Mouse (Mus musculus): ENCODE measurements around the gene Xrcc5.

Xrcc5 gene

DNA sequence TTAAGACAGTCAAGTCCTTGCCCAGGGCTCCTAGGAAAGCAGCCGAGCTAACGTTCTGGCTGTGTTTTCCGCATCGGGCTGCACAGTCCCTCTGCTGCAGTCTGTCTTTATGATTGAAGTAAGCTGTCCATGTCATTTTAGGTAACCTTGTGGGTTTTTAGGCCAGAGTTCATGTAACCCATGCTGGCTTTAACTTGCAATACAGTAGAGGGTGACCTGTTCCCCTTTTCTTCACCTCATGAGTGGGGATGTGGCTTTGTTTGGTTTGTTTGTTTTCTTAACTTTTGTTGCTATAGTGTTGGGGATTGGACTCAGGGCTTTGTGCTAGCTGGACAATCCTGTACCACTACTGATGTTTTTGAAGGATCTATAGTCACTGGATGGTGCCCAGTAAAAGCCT, 83.2 kb downstream of the Xrcc5 start:
- in situ Hi-C loops (cut with MboI), result no loop called here

- in situ Hi-C loops (cut with MboI), result no loop called here
Measured at GRCm38 (mm10) chr1:72399720-72400401, 92.6 kb downstream of the Xrcc5 start.

- in situ Hi-C loops (cut with MboI), result no loop called here
Measured at GRCm38 (mm10) chr1:72400616-72401015, 93.4 kb downstream of the Xrcc5 start.

- in situ Hi-C loops (cut with MboI), result no loop called here
Measured at GRCm38 (mm10) chr1:72401331-72402069, 94.3 kb downstream of the Xrcc5 start.

DNA sequence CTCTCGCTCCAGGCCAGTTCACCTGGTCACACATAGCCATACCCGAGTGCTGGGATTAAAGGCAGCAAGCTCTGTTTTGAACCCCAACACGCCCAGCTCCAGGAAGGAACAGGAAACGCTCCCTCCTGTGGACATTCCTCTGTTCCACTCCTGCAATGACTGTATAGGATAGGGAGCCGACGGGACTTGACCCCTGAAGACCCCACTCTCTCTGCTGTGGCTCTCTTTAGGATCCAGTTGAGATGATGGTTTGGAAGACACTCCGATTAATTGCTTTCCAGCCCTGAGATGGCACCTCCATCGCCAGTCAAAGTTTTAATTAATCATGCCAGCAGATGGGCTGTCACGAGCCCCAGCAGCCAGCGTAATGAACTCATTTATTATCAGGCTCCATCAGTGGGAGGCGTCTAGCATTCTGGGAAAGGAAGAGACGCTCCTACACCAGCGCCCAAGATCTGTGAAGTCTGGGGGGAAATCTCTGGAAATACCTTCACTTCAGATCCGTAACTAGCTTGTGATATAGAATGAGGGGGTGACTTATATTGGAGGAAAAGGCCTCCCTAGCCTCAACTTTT, 99.4 kb downstream of the Xrcc5 start:
- in situ Hi-C loops (cut with MboI), result no loop called here

GRCm38 (mm10) chr1:72409936-72410335, 102.7 kb downstream of the Xrcc5 start:
- in situ Hi-C loops (cut with MboI), result no loop called here

GRCm38 (mm10) chr1:72411108-72411507, 103.9 kb downstream of the Xrcc5 start:
- in situ Hi-C loops (cut with MboI), result no loop called here

- in situ Hi-C loops (cut with MboI), result no loop called here
Measured at GRCm38 (mm10) chr1:72413205-72413604, 106.0 kb downstream of the Xrcc5 start.

- in situ Hi-C loops (cut with MboI), result no loop called here
Measured at GRCm38 (mm10) chr1:72414133-72414532, 106.9 kb downstream of the Xrcc5 start.

DNA sequence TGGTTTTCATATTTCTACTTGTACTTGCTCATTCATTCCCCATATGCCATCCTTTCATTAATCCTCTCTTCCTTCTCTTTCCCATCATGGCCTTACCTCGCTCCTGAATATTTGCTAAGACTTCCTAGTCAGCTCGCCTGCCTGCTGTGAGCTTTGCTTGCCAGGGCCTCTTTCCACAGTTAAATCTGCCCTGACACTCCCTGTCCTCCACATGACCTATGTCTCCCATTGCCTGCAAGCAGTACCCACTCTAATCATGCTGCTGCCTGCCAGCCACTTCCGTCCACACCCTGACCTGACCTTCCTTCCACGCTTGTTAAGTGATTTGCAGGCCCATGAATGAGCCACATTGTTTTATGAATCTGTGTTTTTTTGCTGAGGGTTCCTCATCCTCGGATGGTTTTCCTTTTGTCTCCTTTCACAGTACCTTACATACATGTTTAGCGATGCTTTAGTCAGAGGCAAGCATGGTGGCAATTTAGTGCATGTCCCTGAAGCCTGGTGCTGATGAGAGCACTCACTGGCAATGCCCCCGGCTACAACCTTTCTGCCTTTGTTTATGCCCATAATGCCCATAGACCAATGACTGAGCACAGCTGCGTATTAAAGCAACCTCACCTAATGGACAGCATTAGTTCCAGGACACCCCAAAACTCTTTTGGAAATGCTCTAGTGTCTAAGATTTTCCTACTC, 107.5 kb downstream of the Xrcc5 start:
- in situ Hi-C loops (cut with MboI), result no loop called here

- in situ Hi-C loops (cut with MboI), result no loop called here
Measured at GRCm38 (mm10) chr1:72418744-72419655, 111.8 kb downstream of the Xrcc5 start.

- in situ Hi-C loops (cut with MboI), result no loop called here
Measured at GRCm38 (mm10) chr1:72420220-72420619, 113.0 kb downstream of the Xrcc5 start.

GRCm38 (mm10) chr1:72422121-72422520, 114.9 kb downstream of the Xrcc5 start:
- in situ Hi-C loops (cut with MboI), result no loop called here

GRCm38 (mm10) chr1:72426456-72426855, 119.2 kb downstream of the Xrcc5 start:
- in situ Hi-C loops (cut with MboI), result no loop called here

GRCm38 (mm10) chr1:72428526-72428925, 121.3 kb downstream of the Xrcc5 start:
- in situ Hi-C loops (cut with MboI), result no loop called here

- in situ Hi-C loops (cut with MboI), result no loop called here
Measured at GRCm38 (mm10) chr1:72429107-72429807, 122.0 kb downstream of the Xrcc5 start.

DNA sequence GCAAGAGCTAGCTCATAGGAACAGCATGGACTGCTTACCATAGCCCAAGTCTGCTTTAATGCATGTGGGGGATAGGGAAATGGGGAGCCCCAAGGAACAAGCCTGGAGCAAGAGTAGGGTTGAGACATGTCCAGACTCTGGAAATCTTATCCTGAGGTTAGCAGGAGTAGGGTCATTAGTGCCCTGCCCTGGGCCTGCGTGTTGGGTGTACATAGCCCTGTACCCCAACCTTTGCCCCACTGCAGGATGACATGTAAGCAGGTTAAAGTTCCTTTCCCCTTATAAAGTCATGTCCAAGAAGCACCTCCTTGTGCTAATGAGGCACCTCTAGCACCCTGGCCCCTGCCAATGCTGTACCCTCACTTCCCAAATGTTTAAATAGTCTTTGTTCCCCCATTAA, 125.4 kb downstream of the Xrcc5 start:
- in situ Hi-C loops (cut with MboI), result no loop called here

DNA sequence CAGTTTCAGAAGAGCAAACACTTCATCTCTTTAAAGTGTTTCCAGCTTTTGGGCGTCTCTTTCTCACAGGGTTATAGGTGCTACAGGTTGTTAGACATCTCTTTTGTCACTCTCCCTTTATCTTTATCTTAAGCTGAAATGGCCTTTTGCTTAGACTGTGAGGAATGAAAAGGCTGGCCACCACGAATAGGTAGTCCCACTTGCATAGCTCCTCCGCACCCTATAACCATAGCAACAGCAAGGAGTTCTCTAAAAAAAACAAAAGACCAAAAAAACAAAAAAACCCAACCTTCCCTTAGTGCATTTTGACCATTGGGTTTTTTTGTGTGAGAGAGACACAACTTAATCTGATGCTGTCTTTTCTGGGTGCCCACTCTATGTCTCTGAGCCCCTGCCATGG, 127.3 kb downstream of the Xrcc5 start:
- in situ Hi-C loops (cut with MboI), result no loop called here

- in situ Hi-C loops (cut with MboI), result no loop called here
Measured at GRCm38 (mm10) chr1:72436967-72437366, 129.7 kb downstream of the Xrcc5 start.

- in situ Hi-C loops (cut with MboI), result no loop called here
Measured at GRCm38 (mm10) chr1:72439146-72439545, 131.9 kb downstream of the Xrcc5 start.

GRCm38 (mm10) chr1:72442747-72443146, 135.5 kb downstream of the Xrcc5 start:
- in situ Hi-C loops (cut with MboI), result no loop called here

Data from mature B cell (primary cell).